Mouse (Mus musculus) frontal cortex, adult (tissue): Measurements from ENCODE around the gene Pcgf6.
"Not testable (repeated sequence)": the region's sequence is repeated elsewhere in the genome, so short reads cannot be mapped to it uniquely, and the experiment has no call there.

Experiments used
- ATAC-seq: cut with Nextera tagmentation; 2 replicates; pipeline ENCODE4 v1.9.2; 2017; ENCODE audit warnings: mild to moderate bottlenecking, moderate library complexity, mixed read lengths; ENCODE audit not compliant: low TSS enrichment

The Pcgf6 gene

GRCm38 (mm10) chr19:46998168-46998870, 52.4 kb downstream of the Pcgf6 start:
- peak; percentile 68 for ATAC-seq

DNA sequence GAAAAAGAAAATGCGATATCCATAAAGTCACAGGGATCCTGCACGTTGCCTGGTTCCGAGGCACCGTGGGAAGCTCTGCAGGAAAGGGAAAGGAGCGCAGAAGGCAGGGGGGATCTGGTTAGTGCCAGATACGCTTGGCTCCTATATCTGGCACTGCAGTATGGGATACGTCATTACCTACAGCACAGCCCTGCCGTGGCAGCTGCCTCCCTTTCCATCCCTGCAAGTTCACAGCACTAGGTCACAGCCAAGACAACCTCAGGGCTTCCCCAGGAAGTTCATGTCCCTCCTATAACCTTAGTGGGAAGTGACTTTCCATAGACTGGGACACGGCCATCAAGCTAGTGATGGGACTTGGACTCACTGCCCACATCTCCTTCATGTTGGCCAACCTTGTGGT, 54.6 kb downstream of the Pcgf6 start:
- peak; percentile 45; the same call in 1 of the 2 replicates for ATAC-seq

DNA sequence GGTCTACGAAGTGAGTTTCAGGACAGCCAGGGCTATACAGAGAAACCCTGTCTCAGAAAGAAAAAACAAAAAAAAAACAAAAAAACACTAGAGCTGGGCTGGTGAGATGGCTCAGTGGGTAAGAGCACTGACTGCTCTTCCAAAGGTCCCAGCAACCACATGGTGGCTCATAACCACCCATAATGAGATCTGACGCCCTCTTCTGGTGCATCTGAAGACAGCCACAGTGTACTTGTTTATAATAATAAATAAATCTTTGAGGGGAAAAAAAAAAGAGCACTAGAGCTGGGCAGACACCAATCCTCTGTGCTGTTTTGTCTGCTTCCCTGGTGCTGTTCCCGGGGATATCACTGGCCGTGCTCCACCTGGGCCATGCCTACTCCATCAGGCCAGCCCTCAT, 58.4 kb downstream of the Pcgf6 start:
- not testable (repeated sequence) for ATAC-seq

GRCm38 (mm10) chr19:46991145-46991544, 59.6 kb downstream of the Pcgf6 start:
- ATAC-seq = peak; percentile 41; the same call in 1 of the 2 replicates

GRCm38 (mm10) chr19:46990625-46991024, 60.1 kb downstream of the Pcgf6 start:
- ATAC-seq = not testable (repeated sequence)

DNA sequence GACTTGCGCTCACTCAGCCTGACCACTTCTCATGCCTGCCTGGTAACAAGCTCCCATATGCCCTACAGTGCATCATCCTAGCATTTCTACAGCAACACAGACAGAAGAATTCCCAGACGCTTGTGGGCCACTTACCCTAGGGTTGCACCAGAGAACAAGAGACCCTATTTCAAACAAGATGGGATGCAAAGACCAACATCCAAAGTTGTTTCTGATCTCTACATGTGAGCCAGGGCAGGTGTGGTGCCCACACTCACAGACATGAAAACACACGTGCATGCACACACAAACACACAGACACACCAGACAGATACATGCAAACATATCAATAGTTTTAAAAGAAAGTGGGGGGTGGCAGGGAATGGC, 60.6 kb downstream of the Pcgf6 start:
- no peak for ATAC-seq

DNA sequence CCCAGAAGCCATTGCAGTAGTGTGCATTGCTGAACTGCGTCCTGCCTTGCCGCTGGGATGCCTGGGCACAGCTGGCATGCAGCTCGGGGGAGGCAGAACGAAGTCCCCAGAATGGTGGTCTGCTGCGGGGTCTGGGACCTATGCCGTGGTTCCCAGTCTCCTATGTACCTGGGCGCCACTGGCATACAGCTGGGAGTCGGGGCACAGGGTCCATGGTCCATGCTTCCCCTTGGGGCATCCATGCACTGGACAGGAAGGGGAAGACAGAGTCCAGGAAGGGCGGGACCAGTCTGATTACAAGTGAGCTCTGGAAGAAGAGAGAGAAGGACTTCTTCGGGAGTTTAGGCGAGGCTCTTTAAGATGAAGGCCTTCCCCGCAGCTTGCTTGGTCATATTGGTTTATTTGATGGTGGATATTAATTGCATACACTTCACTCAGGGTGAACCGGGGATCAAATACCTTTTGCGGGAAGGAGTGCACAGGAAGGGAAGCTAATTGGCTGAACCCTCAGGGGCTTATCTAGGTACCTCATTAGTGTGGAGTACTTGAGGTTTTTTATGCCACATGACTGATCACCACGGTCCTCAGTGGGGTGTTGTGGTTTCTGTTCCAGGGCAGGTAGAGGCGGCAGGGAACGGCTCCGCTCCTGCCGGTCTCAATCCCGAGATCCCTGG, 61.1 kb downstream of the Pcgf6 start:
- ATAC-seq = no peak

- ATAC-seq = no peak
Measured at GRCm38 (mm10) chr19:46988231-46989087, 62.2 kb downstream of the Pcgf6 start.

- no peak for ATAC-seq
Measured at GRCm38 (mm10) chr19:46987646-46988045, 63.1 kb downstream of the Pcgf6 start.

GRCm38 (mm10) chr19:46984726-46985622, 65.7 kb downstream of the Pcgf6 start:
- ATAC-seq = no peak

- no peak for ATAC-seq
Measured at GRCm38 (mm10) chr19:46983966-46984380, 66.7 kb downstream of the Pcgf6 start.
